Mouse (Mus musculus) liver, postnatal 0 days (tissue): ENCODE measurements around the gene Mvb12b.

Source experiments
- CTCF ChIP-seq: sonication (generic); IDR thresholded peaks from 2 replicates; pipeline ENCODE4 v1.5.1; 2016; ENCODE audit warnings: antibody characterized with exemption, low read depth
- EP300 ChIP-seq: IDR thresholded peaks from 2 replicates; pipeline ENCODE4 v1.6.1; 2016; ENCODE audit warnings: antibody characterized with exemption, low read depth, mild to moderate bottlenecking

GRCm38 (mm10) chr2:33836660-33837213 lies 51.0 kb downstream of the Mvb12b start:
- TF ChIP-seq CTCF: no peak
- no peak for TF ChIP-seq EP300
